Mouse (Mus musculus): ENCODE results near the gene Slc17a5. TPM values are rescaled to one million over a fixed set of nuclear protein-coding genes. Genes with fewer than 3 reads are reported as not detected.

Slc17a5 gene
- polyA plus RNA-seq, 1 experiment = 20.9 TPM

Other genes with a start within 250 kb of the Slc17a5 start
- 1.9 and 2.5 TPM in 2 replicates for gene Gsta2, start 232.3 kb downstream of the Slc17a5 start, polyA plus RNA-seq (2012; rRNA removed)
- gene Dppa5a, start 219.9 kb downstream of the Slc17a5 start, polyA plus RNA-seq (2012; rRNA removed) = not detected in 2 replicates
- not detected in 2 replicates for gene Ooep, start 209.3 kb downstream of the Slc17a5 start, polyA plus RNA-seq (2012; rRNA removed)
- 0.11 TPM in 1 of 2 replicates, not detected in the other for gene Ddx43, start 192.3 kb downstream of the Slc17a5 start, polyA plus RNA-seq (2012; rRNA removed)
- gene Cgas, start 144.8 kb downstream of the Slc17a5 start, polyA plus RNA-seq (2012; rRNA removed) = 0.34 and 0.41 TPM in 2 replicates
- 10.5 and 12.0 TPM in 2 replicates for gene Mto1, start 139.8 kb downstream of the Slc17a5 start, polyA plus RNA-seq (2012; rRNA removed)
- gene Gm17324, start 139.3 kb downstream of the Slc17a5 start, polyA plus RNA-seq (2012; rRNA removed) = 0.72 and 0.79 TPM in 2 replicates
- 5,649 and 5,990 TPM in 2 replicates for gene Eef1a1, start 98.9 kb downstream of the Slc17a5 start, polyA plus RNA-seq (2012; rRNA removed)
- 1.3 and 1.8 TPM in 2 replicates for gene Cd109, start 27.5 kb upstream of the Slc17a5 start, polyA plus RNA-seq (2012; rRNA removed)